Mouse (Mus musculus): ENCODE data around the gene Spag17. TPM values are rescaled to one million over a fixed set of nuclear protein-coding genes. Genes with fewer than 3 reads are reported as not detected.

The Spag17 gene
- polyA plus RNA-seq (2014; fragmentation: Nextera tagmentation; extraction: Ambion mirVana), result 1.2 and 1.5 TPM in 2 replicates

DNA sequence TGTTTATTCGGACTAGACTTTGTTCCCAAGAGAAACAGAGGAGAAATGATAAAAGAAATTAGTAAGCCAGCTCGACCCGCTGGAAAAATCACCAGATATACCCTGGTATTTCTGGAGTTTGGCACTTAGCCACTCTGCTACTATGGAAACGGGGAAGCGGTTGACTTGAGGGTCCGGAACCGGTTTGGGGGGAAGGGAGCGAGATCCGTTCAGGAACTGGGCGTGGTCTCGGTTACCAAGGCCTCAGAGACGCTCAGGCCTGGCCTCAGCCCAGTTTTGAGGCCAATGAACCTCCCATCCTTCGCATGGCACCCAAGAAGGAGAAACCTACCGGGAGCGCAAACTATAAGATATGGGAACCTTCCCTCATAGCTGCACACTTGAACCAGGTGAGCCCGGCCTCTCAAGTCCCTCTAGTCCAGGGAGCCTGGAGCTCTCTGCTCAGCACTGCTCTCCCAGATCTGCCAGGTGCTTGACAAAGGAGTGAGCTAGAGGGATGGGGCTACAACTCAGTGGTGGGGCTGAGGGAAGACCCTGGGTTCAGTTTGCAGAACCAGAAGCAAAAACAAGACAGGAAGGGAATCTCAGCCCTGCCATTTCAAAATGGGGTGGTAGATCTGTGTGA lies at the start of gene Spag17:
TSS of gene Spag17 (plus strand) at position 220 of the 625 bp plus-strand sequence.
- H3K4me2 ChIP-seq (replicated peaks; ENCODE audit: low read depth, low read length), result no peak within 1 kb of the TSS
- H3K9ac ChIP-seq (ENCODE audit: low read depth, low read length), result no peak within 1 kb of the TSS
- DNase-seq (ENCODE audit: low spot score), result peak; percentile 6
- H3K36me3 ChIP-seq (ENCODE audit: control insufficient read depth, insufficient read depth, low read length), result no peaks in the 10 kb centered on the region
- H3K27ac ChIP-seq (ENCODE audit: low read depth, low read length), result no peak within 1 kb of the TSS
- WGBS, result 43% methylated on average over 16 of the region's 16 CpGs
- H3K27me3 ChIP-seq (ENCODE audit: control insufficient read depth, insufficient read depth, low read length), result no peaks in the 10 kb centered on the region
- no peaks in the 10 kb centered on the region for H3K4me1 ChIP-seq (replicated peaks; ENCODE audit: control insufficient read depth, insufficient read depth, low read length)
- H3K9me3 ChIP-seq (ENCODE audit: control insufficient read depth, low read length), result no peaks in the 10 kb centered on the region
- ATAC-seq (ENCODE audit: low FRiP score), result no peak
- H3K4me3 ChIP-seq (ENCODE audit: low read depth, low read length), result no peak within 1 kb of the TSS

DNA sequence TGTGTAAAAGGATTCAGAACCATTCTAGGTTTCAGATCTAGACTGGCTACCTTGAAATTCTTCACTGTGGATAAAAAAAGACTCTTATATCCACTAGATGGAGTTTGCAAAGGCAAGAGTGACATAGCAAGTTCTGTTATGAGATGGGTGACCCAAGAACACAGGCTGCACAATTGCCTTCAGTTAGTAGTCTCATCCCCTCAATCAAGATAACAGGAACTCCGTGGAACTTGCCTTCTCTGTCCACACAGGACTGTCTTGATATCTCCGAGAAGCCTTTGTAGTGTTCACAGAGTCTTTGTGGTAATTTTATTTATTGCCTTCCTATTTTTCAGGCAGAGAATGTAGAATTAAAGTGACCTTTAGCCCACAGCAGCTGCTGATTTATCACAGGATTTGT lies 42.9 kb upstream of the Spag17 start:
- H3K27ac ChIP-seq (ENCODE audit: low read depth, low read length), result no peak overlapping the region
- no peaks in the 10 kb centered on the region for H3K4me1 ChIP-seq (replicated peaks; ENCODE audit: control insufficient read depth, insufficient read depth, low read length)
- no peaks in the 10 kb centered on the region for H3K27me3 ChIP-seq (ENCODE audit: control insufficient read depth, insufficient read depth, low read length)
- ATAC-seq (ENCODE audit: low FRiP score) (no peak), DNase-seq (ENCODE audit: low spot score) (no peak)
- no peak overlapping the region for H3K4me3 ChIP-seq (ENCODE audit: low read depth, low read length)
- no peaks in the 10 kb centered on the region for H3K9me3 ChIP-seq (ENCODE audit: control insufficient read depth, low read length)
- no peak overlapping the region for H3K4me2 ChIP-seq (replicated peaks; ENCODE audit: low read depth, low read length)
- WGBS, result 64% methylated on average over 2 of the region's 2 CpGs
- H3K36me3 ChIP-seq (ENCODE audit: control insufficient read depth, insufficient read depth, low read length), result no peaks in the 10 kb centered on the region
- H3K9ac ChIP-seq (ENCODE audit: low read depth, low read length), result no peak overlapping the region

DNA sequence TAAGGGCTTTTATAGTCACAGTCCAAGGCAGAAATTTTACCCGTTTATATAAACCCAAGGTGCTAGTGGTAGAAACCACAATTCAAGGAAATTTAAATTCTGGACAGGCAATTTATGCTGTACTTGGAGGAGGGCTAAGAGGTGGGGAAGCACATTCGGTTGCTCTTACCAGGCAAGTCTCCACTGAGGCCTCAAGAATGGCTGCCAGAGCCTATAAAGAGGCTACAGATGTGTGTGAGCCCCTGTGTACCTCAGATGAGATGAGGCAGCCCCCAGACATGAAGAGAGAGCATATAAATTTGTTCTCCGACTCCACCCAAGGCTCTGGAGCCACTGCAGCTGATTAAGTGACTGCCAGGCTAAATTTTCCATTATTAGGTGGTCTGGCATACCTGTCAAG lies 42.4 kb upstream of the Spag17 start:
- no peak for DNase-seq (ENCODE audit: low spot score)
- no peak for ATAC-seq (ENCODE audit: low FRiP score)
- 90% methylated on average over 3 of the region's 3 CpGs for WGBS
- H3K9ac ChIP-seq (ENCODE audit: low read depth, low read length), result no peak overlapping the region
- no peaks in the 10 kb centered on the region for H3K9me3 ChIP-seq (ENCODE audit: control insufficient read depth, low read length)
- no peaks in the 10 kb centered on the region for H3K36me3 ChIP-seq (ENCODE audit: control insufficient read depth, insufficient read depth, low read length)
- H3K4me1 ChIP-seq (replicated peaks; ENCODE audit: control insufficient read depth, insufficient read depth, low read length), result no peaks in the 10 kb centered on the region
- no peak overlapping the region for H3K4me2 ChIP-seq (replicated peaks; ENCODE audit: low read depth, low read length)
- no peaks in the 10 kb centered on the region for H3K27me3 ChIP-seq (ENCODE audit: control insufficient read depth, insufficient read depth, low read length)
- H3K27ac ChIP-seq (ENCODE audit: low read depth, low read length), result no peak overlapping the region
- H3K4me3 ChIP-seq (ENCODE audit: low read depth, low read length), result no peak overlapping the region

DNA sequence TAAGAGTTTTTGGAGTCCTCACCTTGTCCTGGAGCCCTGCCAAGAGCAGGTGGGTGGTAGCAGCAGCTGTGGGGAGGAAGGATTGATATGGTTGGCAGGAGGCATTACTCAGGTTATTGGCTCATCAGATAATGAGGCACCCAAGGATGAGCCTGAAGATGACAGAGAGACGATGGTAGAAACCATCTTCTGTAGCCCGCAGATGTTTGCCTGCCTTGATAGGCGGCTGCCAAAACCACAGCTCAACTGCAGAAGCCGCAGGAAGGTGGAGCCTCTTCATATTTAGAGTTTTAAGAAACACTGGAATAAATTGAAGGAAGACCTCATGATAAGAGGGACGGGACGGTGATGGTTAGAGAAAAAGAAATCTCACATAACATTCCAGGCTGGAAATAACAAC lies 42.0 kb upstream of the Spag17 start:
- Histone ChIP-seq H3K27me3 (ENCODE audit: control insufficient read depth, insufficient read depth, low read length) (no peaks in the 10 kb centered on the region), H3K4me3 (ENCODE audit: low read depth, low read length) (no peak overlapping the region), H3K36me3 (ENCODE audit: control insufficient read depth, insufficient read depth, low read length) (no peaks in the 10 kb centered on the region), H3K4me2 (replicated peaks; ENCODE audit: low read depth, low read length) (no peak overlapping the region), H3K9me3 (ENCODE audit: control insufficient read depth, low read length) (no peaks in the 10 kb centered on the region), H3K4me1 (replicated peaks; ENCODE audit: control insufficient read depth, insufficient read depth, low read length) (no peaks in the 10 kb centered on the region), H3K27ac (ENCODE audit: low read depth, low read length) (no peak overlapping the region), H3K9ac (ENCODE audit: low read depth, low read length) (no peak overlapping the region)
- no peak for ATAC-seq (ENCODE audit: low FRiP score)
- DNase-seq (ENCODE audit: low spot score), result no peak
- 92% methylated on average over 6 of the region's 6 CpGs for WGBS

DNA sequence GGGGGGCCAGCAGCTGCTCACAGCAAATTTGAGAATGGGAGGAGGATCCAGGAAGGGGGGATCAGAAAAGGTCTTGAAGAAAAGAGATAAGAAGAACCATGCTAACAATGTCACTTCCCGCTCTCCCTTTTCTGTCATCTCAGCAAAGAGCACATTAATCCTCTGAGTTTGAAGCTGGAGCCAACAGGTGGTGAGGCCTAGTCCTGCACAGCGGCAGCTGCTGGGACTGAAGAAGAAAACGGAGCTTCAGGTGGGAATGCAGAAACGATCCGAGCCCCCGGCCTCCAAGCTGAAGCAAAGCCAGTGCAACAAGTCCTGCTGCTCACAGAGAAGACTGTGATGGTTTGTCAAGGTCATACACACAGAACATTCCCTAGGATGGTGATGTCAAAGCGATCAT lies 34.3 kb upstream of the Spag17 start:
- no peak for DNase-seq (ENCODE audit: low spot score)
- H3K4me2 ChIP-seq (replicated peaks; ENCODE audit: low read depth, low read length), result no peak overlapping the region
- no peaks in the 10 kb centered on the region for H3K4me1 ChIP-seq (replicated peaks; ENCODE audit: control insufficient read depth, insufficient read depth, low read length)
- H3K27ac ChIP-seq (ENCODE audit: low read depth, low read length), result no peak overlapping the region
- no peaks in the 10 kb centered on the region for H3K36me3 ChIP-seq (ENCODE audit: control insufficient read depth, insufficient read depth, low read length)
- 89% methylated on average over 7 of the region's 7 CpGs for WGBS
- no peaks in the 10 kb centered on the region for H3K9me3 ChIP-seq (ENCODE audit: control insufficient read depth, low read length)
- ATAC-seq (ENCODE audit: low FRiP score), result no peak
- no peaks in the 10 kb centered on the region for H3K27me3 ChIP-seq (ENCODE audit: control insufficient read depth, insufficient read depth, low read length)
- H3K9ac ChIP-seq (ENCODE audit: low read depth, low read length), result no peak overlapping the region
- H3K4me3 ChIP-seq (ENCODE audit: low read depth, low read length), result no peak overlapping the region

DNA sequence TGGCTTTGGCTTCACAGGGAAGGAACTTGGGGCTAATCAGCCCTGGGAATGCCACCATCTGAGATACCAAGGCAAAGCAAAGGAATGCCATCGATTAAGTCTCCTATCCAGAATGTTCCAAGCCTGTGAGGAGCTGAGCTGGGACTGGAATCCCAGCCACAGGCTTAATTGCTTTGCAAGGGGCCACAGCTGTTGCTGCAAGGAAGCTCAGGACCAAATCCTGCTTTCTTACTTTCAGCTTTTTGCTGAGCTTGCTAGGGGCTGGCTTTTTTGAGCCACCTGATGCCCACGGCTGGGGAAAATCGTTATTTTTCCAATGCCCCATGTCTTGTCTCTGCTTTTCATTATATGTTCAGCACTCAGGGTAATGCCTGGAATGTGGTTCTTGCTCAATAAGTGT lies 30.6 kb upstream of the Spag17 start:
- Histone ChIP-seq H3K4me2 (replicated peaks; ENCODE audit: low read depth, low read length) (no peak overlapping the region), H3K9me3 (ENCODE audit: control insufficient read depth, low read length) (no peaks in the 10 kb centered on the region), H3K9ac (ENCODE audit: low read depth, low read length) (no peak overlapping the region), H3K4me1 (replicated peaks; ENCODE audit: control insufficient read depth, insufficient read depth, low read length) (no peaks in the 10 kb centered on the region), H3K27me3 (ENCODE audit: control insufficient read depth, insufficient read depth, low read length) (no peaks in the 10 kb centered on the region), H3K27ac (ENCODE audit: low read depth, low read length) (no peak overlapping the region), H3K4me3 (ENCODE audit: low read depth, low read length) (no peak overlapping the region), H3K36me3 (ENCODE audit: control insufficient read depth, insufficient read depth, low read length) (no peaks in the 10 kb centered on the region)
- WGBS, result 74% methylated on average over 3 of the region's 3 CpGs
- no peak for DNase-seq (ENCODE audit: low spot score)
- no peak for ATAC-seq (ENCODE audit: low FRiP score)

DNA sequence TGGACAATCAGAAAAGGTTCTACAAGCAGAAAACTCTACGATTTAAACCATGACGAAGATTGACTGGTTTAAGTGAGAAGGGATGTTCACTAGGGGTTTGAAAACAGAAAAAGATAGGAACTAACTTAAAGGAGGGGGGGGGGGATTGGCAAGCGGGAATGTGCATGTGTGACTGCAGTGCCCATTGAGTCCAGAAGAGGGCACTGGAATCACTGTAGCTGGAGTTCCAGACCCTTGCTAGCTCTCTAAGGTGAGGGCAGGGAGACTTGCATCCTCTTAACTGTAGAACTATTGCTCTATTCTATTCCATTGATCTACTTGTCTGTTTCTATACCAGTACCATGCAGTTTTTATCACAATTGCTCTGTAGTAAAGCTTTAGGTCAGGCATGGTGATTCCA lies 26.3 kb upstream of the Spag17 start:
- DNase-seq (ENCODE audit: low spot score) (no peak), ATAC-seq (ENCODE audit: low FRiP score) (no peak)
- Histone ChIP-seq H3K4me2 (replicated peaks; ENCODE audit: low read depth, low read length) (no peak overlapping the region), H3K27ac (ENCODE audit: low read depth, low read length) (no peak overlapping the region), H3K4me1 (replicated peaks; ENCODE audit: control insufficient read depth, insufficient read depth, low read length) (no peaks in the 10 kb centered on the region), H3K27me3 (ENCODE audit: control insufficient read depth, insufficient read depth, low read length) (no peaks in the 10 kb centered on the region), H3K4me3 (ENCODE audit: low read depth, low read length) (no peak overlapping the region), H3K9me3 (ENCODE audit: control insufficient read depth, low read length) (no peaks in the 10 kb centered on the region), H3K36me3 (ENCODE audit: control insufficient read depth, insufficient read depth, low read length) (no peaks in the 10 kb centered on the region), H3K9ac (ENCODE audit: low read depth, low read length) (no peak overlapping the region)
- WGBS, result 84% methylated on average over 3 of the region's 3 CpGs

DNA sequence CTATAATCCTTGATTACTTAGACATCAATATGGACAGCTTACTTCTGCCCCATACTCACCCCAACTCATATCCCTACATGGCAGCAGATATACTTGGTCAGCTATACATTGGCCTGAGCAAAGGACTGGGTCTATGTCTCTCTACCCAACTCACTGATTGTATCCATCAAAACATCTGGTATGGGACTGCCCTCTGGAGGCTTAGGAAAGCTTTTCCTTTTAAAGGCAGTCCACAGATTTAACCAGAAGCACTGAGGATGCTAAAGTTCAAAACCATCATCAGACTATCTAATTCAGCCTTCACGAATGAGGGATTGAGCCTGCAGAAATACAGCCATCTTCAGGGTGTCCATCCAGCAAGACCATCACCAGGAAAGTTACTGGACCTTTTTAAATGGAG lies 20.5 kb upstream of the Spag17 start:
- H3K9ac ChIP-seq (ENCODE audit: low read depth, low read length), result no peak overlapping the region
- no peak overlapping the region for H3K27ac ChIP-seq (ENCODE audit: low read depth, low read length)
- H3K4me3 ChIP-seq (ENCODE audit: low read depth, low read length), result no peak overlapping the region
- H3K4me1 ChIP-seq (replicated peaks; ENCODE audit: control insufficient read depth, insufficient read depth, low read length), result no peaks in the 10 kb centered on the region
- H3K36me3 ChIP-seq (ENCODE audit: control insufficient read depth, insufficient read depth, low read length), result no peaks in the 10 kb centered on the region
- 91% methylated on average over 1 of the region's 1 CpGs for WGBS
- no peaks in the 10 kb centered on the region for H3K27me3 ChIP-seq (ENCODE audit: control insufficient read depth, insufficient read depth, low read length)
- no peak for ATAC-seq (ENCODE audit: low FRiP score)
- H3K9me3 ChIP-seq (ENCODE audit: control insufficient read depth, low read length), result no peaks in the 10 kb centered on the region
- no peak for DNase-seq (ENCODE audit: low spot score)
- no peak overlapping the region for H3K4me2 ChIP-seq (replicated peaks; ENCODE audit: low read depth, low read length)

DNA sequence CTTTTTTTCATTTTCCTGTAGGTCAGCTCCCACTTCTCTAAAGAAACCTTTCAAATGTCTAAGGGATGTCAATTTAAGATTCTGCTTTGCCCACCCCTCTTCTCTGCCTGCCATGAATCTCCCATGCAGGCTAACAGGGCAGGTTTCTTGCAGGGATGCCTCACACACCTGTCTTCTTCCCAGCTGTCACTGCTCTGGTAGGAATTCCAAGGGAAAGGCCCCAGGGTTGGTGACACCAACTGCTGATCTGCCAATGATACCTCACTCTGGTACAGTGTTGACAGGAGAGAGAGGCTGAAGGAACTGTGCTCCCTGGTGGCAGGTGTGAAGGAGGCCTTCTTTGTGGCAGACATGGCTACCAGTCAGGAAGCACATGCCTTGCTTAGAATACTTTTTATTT lies 10.1 kb upstream of the Spag17 start:
- Histone ChIP-seq H3K4me3 (ENCODE audit: low read depth, low read length) (no peak overlapping the region), H3K36me3 (ENCODE audit: control insufficient read depth, insufficient read depth, low read length) (no peaks in the 10 kb centered on the region), H3K9me3 (ENCODE audit: control insufficient read depth, low read length) (no peaks in the 10 kb centered on the region), H3K4me1 (replicated peaks; ENCODE audit: control insufficient read depth, insufficient read depth, low read length) (no peaks in the 10 kb centered on the region), H3K27me3 (ENCODE audit: control insufficient read depth, insufficient read depth, low read length) (no peaks in the 10 kb centered on the region), H3K4me2 (replicated peaks; ENCODE audit: low read depth, low read length) (no peak overlapping the region), H3K27ac (ENCODE audit: low read depth, low read length) (no peak overlapping the region), H3K9ac (ENCODE audit: low read depth, low read length) (no peak overlapping the region)
- ATAC-seq (ENCODE audit: low FRiP score), result no peak
- no peak for DNase-seq (ENCODE audit: low spot score)

All from hindbrain, embryonic 11.5 days (tissue).